Mouse (Mus musculus): ENCODE data around the gene Mrps26. TPM values are rescaled to one million over a fixed set of nuclear protein-coding genes. Genes with fewer than 3 reads are reported as not detected.
"Not testable (repeated sequence)": the region's sequence is repeated elsewhere in the genome, so short reads cannot be mapped to it uniquely, and the experiment has no call there.

Gene Mrps26
- 10 to 100 TPM; 72.6 to 75.6 TPM for total RNA-seq (2021)
- long read RNA-seq, experiment 1, full-length matches to known transcripts: 58 of 62 reads
- long read RNA-seq, experiment 1, partial matches to known transcripts: 4 of 62 reads
- long read RNA-seq, experiment 1, other reads (novel, unspliced or antisense): 0 of 62 reads
- long read RNA-seq, experiment 2, full-length matches to known transcripts: 46 of 50 reads
- long read RNA-seq, experiment 2, partial matches to known transcripts: 4 of 50 reads
- long read RNA-seq, experiment 2, other reads (novel, unspliced or antisense): 0 of 50 reads

DNA sequence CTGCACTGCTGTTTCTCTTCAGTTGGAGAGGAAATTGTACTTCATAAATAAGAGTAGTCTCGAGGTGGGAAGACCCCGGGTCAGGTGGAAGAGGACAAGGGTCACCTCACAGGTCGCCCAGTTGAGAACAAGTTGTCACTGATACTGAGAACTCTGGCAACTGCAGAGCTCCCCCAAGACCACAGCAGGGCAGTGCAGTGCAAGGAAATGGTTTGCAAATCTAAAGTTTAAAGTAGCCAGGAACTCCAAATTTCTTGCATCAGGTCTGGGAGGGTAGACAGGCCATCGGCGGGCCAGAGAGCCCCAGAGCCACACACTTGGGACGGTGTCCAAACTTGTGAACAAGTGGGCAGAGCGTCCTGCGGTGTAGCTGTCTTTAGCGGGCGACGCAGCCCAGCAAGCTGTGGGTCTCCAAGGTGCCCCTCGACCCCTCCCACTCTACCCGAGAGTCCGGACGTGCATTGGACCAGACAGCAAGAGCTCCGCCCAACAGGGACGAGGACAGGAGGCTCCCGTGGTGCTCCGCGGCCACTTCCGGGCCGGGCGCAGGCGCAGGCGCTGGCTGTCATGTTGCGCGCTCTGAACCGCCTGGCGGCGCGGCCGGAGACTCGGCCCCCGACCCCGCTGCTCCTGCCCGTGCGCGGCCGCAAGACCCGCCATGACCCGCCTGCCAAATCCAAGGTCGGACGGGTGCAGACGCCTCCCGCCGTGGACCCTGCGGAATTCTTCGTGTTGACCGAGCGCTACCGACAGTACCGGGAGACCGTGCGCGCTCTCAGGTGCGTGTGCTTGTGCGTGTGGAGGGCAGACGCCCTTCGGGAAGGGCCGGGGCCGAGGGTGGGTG lies at the start of gene Mrps26:
TSS of gene Mrps26 (plus strand) at position 531 of the 844 bp plus-strand sequence.
- Histone ChIP-seq H3K4me3 (peak within 1 kb of the TSS; percentile 89), H3K27ac (peak within 1 kb of the TSS; percentile 91)
- intact Hi-C loops (cut with DNase I): no loop called here
- DNase-seq (ENCODE audit: extremely low spot score in 1 of 2, low spot score in 2 of 2): peak; percentile 92 to 93
- TF ChIP-seq CTCF (IDR thresholded peaks at IDR 0.05): peak; percentile 32

- no peak for TF ChIP-seq CTCF (IDR thresholded peaks at IDR 0.05)
- intact Hi-C loops (cut with DNase I): no loop called here
- Histone ChIP-seq H3K4me3 (no peak overlapping the region), H3K27ac (no peak overlapping the region)
- no peak for DNase-seq (ENCODE audit: extremely low spot score in 1 of 2, low spot score in 2 of 2)
Measured at GRCm38 (mm10) chr2:130513907-130514306, 49.6 kb upstream of the Mrps26 start.

GRCm38 (mm10) chr2:130515791-130516190 lies 47.8 kb upstream of the Mrps26 start:
- no peak for DNase-seq (ENCODE audit: extremely low spot score in 1 of 2, low spot score in 2 of 2)
- intact Hi-C loops (cut with DNase I): loop anchor here (5.0 kb wide), 1 partner anchor 63 kb away; the partner anchor contains the start of gene Ptpra
- Histone ChIP-seq H3K4me3 (no peak overlapping the region), H3K27ac (no peak overlapping the region)
- no peak for TF ChIP-seq CTCF (IDR thresholded peaks at IDR 0.05)

DNA sequence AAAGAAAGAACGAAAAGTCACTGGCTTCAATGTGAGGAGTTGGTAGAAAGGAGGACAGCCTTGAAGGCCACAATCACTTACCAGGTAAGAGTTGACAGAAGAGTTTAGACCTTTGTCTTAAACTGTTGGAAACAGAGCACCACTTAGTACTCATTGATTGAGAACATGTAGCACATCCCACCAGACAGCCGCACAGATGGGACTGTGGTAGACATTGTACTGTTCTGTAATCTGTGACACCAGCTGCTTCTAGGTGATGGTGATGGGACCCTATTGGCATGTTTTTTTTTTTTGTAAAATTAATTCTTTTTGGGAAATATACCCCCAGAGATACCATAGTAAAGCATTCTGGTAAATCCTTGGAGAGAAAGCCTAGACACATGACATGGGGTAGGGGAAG lies 41.6 kb upstream of the Mrps26 start:
- intact Hi-C loops (cut with DNase I): no loop called here
- TF ChIP-seq CTCF (IDR thresholded peaks at IDR 0.05): no peak

DNA sequence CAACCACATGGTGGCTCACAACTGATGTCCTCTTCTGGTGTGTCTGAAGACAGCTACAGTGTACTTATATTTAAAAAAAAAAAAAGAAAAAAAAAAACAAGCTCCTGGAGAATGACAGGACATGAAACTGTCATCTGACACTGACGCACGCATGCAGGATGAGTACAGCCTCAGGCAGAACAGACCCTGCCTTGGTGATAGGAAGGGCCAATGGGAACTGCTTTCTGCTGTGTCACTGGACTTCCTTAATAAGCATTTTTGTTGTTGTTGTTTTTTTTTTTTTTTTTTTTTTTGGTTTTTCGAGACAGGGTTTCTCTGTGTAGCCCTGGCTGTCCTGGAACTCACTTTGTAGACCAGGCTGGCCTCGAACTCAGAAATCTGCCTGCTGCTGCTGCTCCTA lies 38.1 kb upstream of the Mrps26 start:
- intact Hi-C loops (cut with DNase I); H3K27ac ChIP-seq; H3K4me3 ChIP-seq; DNase-seq (ENCODE audit: extremely low spot score in 1 of 2, low spot score in 2 of 2): not testable (repeated sequence)

More for the DNA sequence above, 41.6 kb upstream of the Mrps26 start:
- Histone ChIP-seq H3K27ac (no peak overlapping the region), H3K4me3 (no peak overlapping the region)
- no peak for DNase-seq (ENCODE audit: extremely low spot score in 1 of 2, low spot score in 2 of 2)

- intact Hi-C loops (cut with DNase I): no loop called here
- peak; percentile 3; the same call in 1 of the 2 replicates for TF ChIP-seq CTCF (IDR thresholded peaks at IDR 0.05)
- DNase-seq (ENCODE audit: extremely low spot score in 1 of 2, low spot score in 2 of 2): peak in 1 of 2 experiments; percentile 13
- no peak overlapping the region for H3K4me3 ChIP-seq
- H3K27ac ChIP-seq: no peak overlapping the region
Measured at GRCm38 (mm10) chr2:130528457-130528856, 35.1 kb upstream of the Mrps26 start.

GRCm38 (mm10) chr2:130529290-130529689 lies 34.3 kb upstream of the Mrps26 start:
- intact Hi-C loops (cut with DNase I): no loop called here
- TF ChIP-seq CTCF (IDR thresholded peaks at IDR 0.05): no peak
- H3K27ac ChIP-seq: no peak overlapping the region

DNA sequence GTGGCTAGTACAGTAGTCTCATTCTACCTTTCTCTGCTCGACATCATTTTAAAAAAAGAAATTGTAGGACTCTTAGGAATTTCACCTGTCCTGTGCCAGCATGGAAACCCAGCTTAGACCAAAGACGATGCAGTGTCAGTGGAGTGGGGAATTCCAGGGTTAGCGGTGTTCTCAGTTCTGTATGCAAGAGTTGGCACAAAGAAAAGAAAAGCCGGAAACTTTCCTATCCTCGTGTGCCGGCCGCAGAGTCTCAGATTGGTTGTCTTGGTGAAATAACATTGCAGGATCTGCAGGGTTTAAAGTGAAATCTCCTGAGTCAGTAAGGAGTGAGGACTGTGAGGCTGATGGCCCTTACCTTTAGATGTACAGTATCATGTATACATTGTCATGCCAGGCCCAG lies 33.6 kb upstream of the Mrps26 start:
- Histone ChIP-seq H3K4me3 (no peak overlapping the region), H3K27ac (no peak overlapping the region)
- no peak for TF ChIP-seq CTCF (IDR thresholded peaks at IDR 0.05)
- intact Hi-C loops (cut with DNase I): no loop called here
- DNase-seq (ENCODE audit: extremely low spot score in 1 of 2, low spot score in 2 of 2): no peak

More at GRCm38 (mm10) chr2:130529290-130529689, 34.3 kb upstream of the Mrps26 start:
- DNase-seq (ENCODE audit: extremely low spot score in 1 of 2, low spot score in 2 of 2): no peak
- H3K4me3 ChIP-seq: no peak overlapping the region

DNA sequence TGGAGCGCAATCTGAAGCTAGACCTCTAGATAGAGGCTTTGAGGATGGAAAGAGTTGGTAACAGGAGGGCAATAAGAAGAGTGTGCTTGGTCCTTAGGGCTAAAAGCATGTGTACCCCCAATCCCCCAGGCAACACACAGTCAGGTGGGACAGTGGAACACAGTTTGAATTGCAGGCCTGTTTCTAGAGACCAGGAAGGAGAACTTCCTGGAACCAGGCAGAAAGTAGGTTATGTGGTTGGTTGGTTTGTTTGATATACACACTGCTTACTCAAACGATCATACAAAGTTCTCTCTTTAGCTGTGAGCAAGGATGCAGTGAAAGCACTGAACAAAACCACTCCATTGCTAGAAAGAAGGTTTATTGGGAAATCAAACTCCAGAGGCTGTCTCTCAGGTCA lies 31.3 kb upstream of the Mrps26 start:
- no peak overlapping the region for H3K4me3 ChIP-seq
- intact Hi-C loops (cut with DNase I): no loop called here
- TF ChIP-seq CTCF (IDR thresholded peaks at IDR 0.05): no peak
- no peak for DNase-seq (ENCODE audit: extremely low spot score in 1 of 2, low spot score in 2 of 2)
- no peak overlapping the region for H3K27ac ChIP-seq

GRCm38 (mm10) chr2:130535017-130535416 lies 28.5 kb upstream of the Mrps26 start:
- no peak for DNase-seq (ENCODE audit: extremely low spot score in 1 of 2, low spot score in 2 of 2)
- no peak overlapping the region for H3K4me3 ChIP-seq
- TF ChIP-seq CTCF (IDR thresholded peaks at IDR 0.05): no peak
- intact Hi-C loops (cut with DNase I): no loop called here
- H3K27ac ChIP-seq: no peak overlapping the region

DNA sequence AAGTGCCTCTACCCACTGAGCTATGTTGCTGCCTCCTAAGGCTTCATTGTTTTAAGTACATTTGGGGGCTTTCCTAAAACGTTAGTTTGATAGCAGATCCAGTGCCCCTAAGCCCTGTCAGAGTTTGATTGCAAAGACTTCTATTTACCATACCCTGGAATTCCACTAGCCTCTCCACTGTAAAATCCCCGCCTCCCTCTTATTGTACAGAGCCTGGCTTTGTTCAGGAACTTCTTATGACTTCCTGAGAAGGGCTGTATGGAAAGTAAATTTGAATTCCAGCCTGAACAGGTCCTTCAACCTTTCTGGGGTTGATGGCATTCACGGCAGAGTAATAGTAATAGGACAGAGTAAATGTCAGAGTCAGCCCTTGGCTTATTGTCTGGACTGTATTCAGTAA lies 26.7 kb upstream of the Mrps26 start:
- intact Hi-C loops (cut with DNase I): no loop called here
- no peak overlapping the region for H3K27ac ChIP-seq
- TF ChIP-seq CTCF (IDR thresholded peaks at IDR 0.05): no peak
- H3K4me3 ChIP-seq: no peak overlapping the region
- DNase-seq (ENCODE audit: extremely low spot score in 1 of 2, low spot score in 2 of 2): no peak

DNA sequence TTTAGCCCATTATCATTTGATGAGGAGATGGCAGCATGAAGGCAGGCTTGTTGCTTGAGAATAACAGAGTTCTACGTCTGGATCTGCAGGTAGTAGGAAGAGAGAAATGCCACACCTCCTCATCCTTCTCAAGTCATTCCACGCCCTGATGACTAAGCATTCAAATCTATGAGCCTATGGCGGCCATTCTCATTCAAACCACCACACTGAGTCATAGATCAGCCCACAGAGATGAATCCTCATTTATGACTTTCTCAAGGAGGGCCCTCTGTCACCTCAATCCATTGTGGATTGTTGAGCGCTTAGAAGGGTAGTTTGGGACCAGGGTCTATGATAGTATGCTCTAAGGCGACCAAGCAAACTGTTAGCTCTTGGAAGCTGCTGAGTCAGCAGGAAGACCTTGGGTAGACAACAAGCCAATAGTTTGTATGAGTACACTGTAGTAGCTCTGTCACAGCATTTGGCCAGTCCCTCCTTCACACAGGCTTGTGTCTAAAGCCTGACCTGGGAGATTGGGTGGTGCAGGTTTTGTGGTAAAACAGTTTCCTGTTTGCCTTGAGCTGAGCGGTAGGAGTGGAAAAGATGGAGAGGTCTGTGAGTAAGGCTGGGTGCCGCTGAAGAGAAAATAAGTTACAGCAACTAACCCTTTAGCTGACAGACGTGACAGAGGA lies 24.5 kb upstream of the Mrps26 start:
- Histone ChIP-seq H3K27ac (no peak overlapping the region), H3K4me3 (no peak overlapping the region)
- intact Hi-C loops (cut with DNase I): no loop called here
- no peak for TF ChIP-seq CTCF (IDR thresholded peaks at IDR 0.05)
- no peak for DNase-seq (ENCODE audit: extremely low spot score in 1 of 2, low spot score in 2 of 2)

Data from left cerebral cortex, adult 2 months (tissue).